Mouse (Mus musculus) lung, postnatal 0 days (tissue): Measurements from ENCODE around the gene Gys2. TPM values are rescaled to one million over a fixed set of nuclear protein-coding genes. Genes with fewer than 3 reads are reported as not detected.
A peak's percentile ranks its signal among the peaks of the same experiment; 100 is the strongest.

ENCODE experiments used
- ATAC-seq: fragments of 200-750 bp; cut with Nextera tagmentation; 2 replicates; pipeline ENCODE4 v1.8.0; 2017; ENCODE audit warnings: moderate library complexity
- DNase-seq: peaks from one replicate; pipeline ENCODE4 v3.0.0-alpha.2; 2016; ENCODE audit warnings: low spot score
- H3K27ac ChIP-seq: fragments of 300-500 bp; sonication (generic); 2 replicates; pipeline ENCODE4 v1.5.1; 2014; ENCODE audit warnings: antibody characterized with exemption, mild to moderate bottlenecking, low read length, mixed read lengths
- H3K27me3 ChIP-seq: fragments of 300-500 bp; sonication (generic); replicated peaks from 2 replicates; pipeline ENCODE4 v1.6.1; 2014; ENCODE audit warnings: low read length, mixed read lengths; ENCODE audit not compliant: insufficient read depth
- H3K36me3 ChIP-seq: fragments of 300-500 bp; sonication (generic); 2 replicates; pipeline ENCODE4 v1.6.1; 2014; ENCODE audit warnings: low read length, mixed read lengths; ENCODE audit not compliant: insufficient read depth
- H3K4me1 ChIP-seq: fragments of 300-500 bp; sonication (generic); 2 replicates; pipeline ENCODE4 v1.6.1; 2014; ENCODE audit warnings: antibody characterized with exemption, low read depth, low read length, mixed read lengths; ENCODE audit not compliant: insufficient read depth
- H3K4me2 ChIP-seq: fragments of 300-500 bp; sonication (generic); replicated peaks from 2 replicates; pipeline ENCODE4 v1.6.1; 2014; ENCODE audit warnings: low read depth, mild to moderate bottlenecking, low read length, moderate library complexity, mixed read lengths
- H3K4me3 ChIP-seq: fragments of 300-500 bp; sonication (generic); 2 replicates; pipeline ENCODE4 v1.5.1; 2014; ENCODE audit warnings: low read depth, low read length
- H3K9ac ChIP-seq: fragments of 300-500 bp; sonication (generic); replicated peaks from 2 replicates; pipeline ENCODE4 v1.6.1; 2014; ENCODE audit warnings: low read depth, mild to moderate bottlenecking
- H3K9me3 ChIP-seq: fragments of 300-500 bp; sonication (generic); 2 replicates; pipeline ENCODE4 v1.6.1; 2016; ENCODE audit warnings: low read length, mixed read lengths
- CTCF ChIP-seq: IDR thresholded peaks from 2 replicates; pipeline ENCODE4 v1.5.1; 2016; ENCODE audit warnings: antibody characterized with exemption, mild to moderate bottlenecking
- EP300 ChIP-seq: IDR thresholded peaks from 2 replicates; pipeline ENCODE4 v1.6.1; 2016; ENCODE audit warnings: antibody characterized with exemption, mild to moderate bottlenecking, control low read depth
- WGBS: fragments of 180-500 bp; shearing (Covaris S2); extraction: QIAGEN DNeasy Blood & Tissue Kit; methylation state at CpG from one replicate; pipeline ENCODE4 v1.1.7; 2014; 5-methylcytosine and 5-hydroxymethylcytosine counted together
- polyA plus RNA-seq: library from polyadenylated mRNA; unstranded; fragments of >200 nt; fragmentation: Nextera tagmentation; extraction: Ambion mirVana; gene quantifications from 2 replicates; pipeline ENCODE4 v1.2.1, GENCODE M21; 2015

Gys2 gene
- polyA plus RNA-seq, 1 experiment from 2014 or later = not detected

- no peak for ATAC-seq
- Histone ChIP-seq H3K9ac (no peak overlapping the region), H3K4me2 (no peak overlapping the region), H3K4me3 (no peak overlapping the region), H3K36me3 (no peaks in the 10 kb centered on the region; the same call in 1 of the 2 replicates), H3K27me3 (no peaks in the 10 kb centered on the region), H3K27ac (no peak overlapping the region), H3K4me1 (no peaks in the 10 kb centered on the region), H3K9me3 (no peaks in the 10 kb centered on the region)
- 88% methylated on average over 6 of the region's 6 CpGs for WGBS
- DNase-seq = no peak
- TF ChIP-seq CTCF (no peak), EP300 (no peak)
These were observed 77.2 kb downstream of the Gys2 start for GRCm38 (mm10) chr6:142395756-142396155.

- ATAC-seq (no peak), DNase-seq (no peak)
- H3K27me3 ChIP-seq = no peaks in the 10 kb centered on the region
- no peak overlapping the region for H3K9ac ChIP-seq
- no peak overlapping the region for H3K27ac ChIP-seq
- H3K4me1 ChIP-seq = no peaks in the 10 kb centered on the region
- no peaks in the 10 kb centered on the region for H3K9me3 ChIP-seq
- no peak overlapping the region for H3K4me2 ChIP-seq
- 79% methylated on average over 5 of the region's 5 CpGs for WGBS
- TF ChIP-seq EP300 (no peak), CTCF (no peak)
- H3K36me3 ChIP-seq = no peaks in the 10 kb centered on the region; the same call in 1 of the 2 replicates
- H3K4me3 ChIP-seq = no peak overlapping the region
These were observed 78.2 kb downstream of the Gys2 start for GRCm38 (mm10) chr6:142394669-142395068.

- Histone ChIP-seq H3K27ac (no peak overlapping the region), H3K4me2 (no peak overlapping the region), H3K9me3 (no peaks in the 10 kb centered on the region), H3K27me3 (no peaks in the 10 kb centered on the region), H3K4me3 (no peak overlapping the region), H3K36me3 (no peaks in the 10 kb centered on the region; the same call in 1 of the 2 replicates), H3K4me1 (peaks cover 3% of the 10 kb centered on the region; the same call in 1 of the 2 replicates), H3K9ac (no peak overlapping the region)
- WGBS = 88% methylated on average over 5 of the region's 5 CpGs
- DNase-seq (no peak), ATAC-seq (no peak)
- TF ChIP-seq EP300 = no peak
- no peak for TF ChIP-seq CTCF
These were observed 80.6 kb downstream of the Gys2 start for GRCm38 (mm10) chr6:142392312-142392711.

GRCm38 (mm10) chr6:142389101-142389500 lies 83.8 kb downstream of the Gys2 start:
- H3K4me3 ChIP-seq = no peak overlapping the region
- DNase-seq = no peak

GRCm38 (mm10) chr6:142387755-142388271 lies 85.1 kb downstream of the Gys2 start:
- Histone ChIP-seq H3K27me3 (no peaks in the 10 kb centered on the region), H3K27ac (no peak overlapping the region), H3K4me3 (peak overlapping the region; percentile 91), H3K4me2 (peak overlapping the region; percentile 96), H3K9ac (peak overlapping the region; percentile 89), H3K36me3 (no peaks in the 10 kb centered on the region), H3K9me3 (no peaks in the 10 kb centered on the region), H3K4me1 (peaks cover 3% of the 10 kb centered on the region; the same call in 1 of the 2 replicates)
- ATAC-seq (no peak), DNase-seq (no peak)
- no peak for TF ChIP-seq EP300
- TF ChIP-seq CTCF = no peak
- 13% methylated on average over 8 of the region's 8 CpGs for WGBS

More at GRCm38 (mm10) chr6:142389101-142389500, 83.8 kb downstream of the Gys2 start:
- Histone ChIP-seq H3K27ac (no peak overlapping the region), H3K9ac (no peak overlapping the region), H3K4me2 (no peak overlapping the region), H3K9me3 (no peaks in the 10 kb centered on the region), H3K36me3 (no peaks in the 10 kb centered on the region), H3K4me1 (peaks cover 3% of the 10 kb centered on the region; the same call in 1 of the 2 replicates), H3K27me3 (no peaks in the 10 kb centered on the region)
- WGBS = 64% methylated on average over 2 of the region's 2 CpGs
- no peak for ATAC-seq
- no peak for TF ChIP-seq EP300
- TF ChIP-seq CTCF = no peak

GRCm38 (mm10) chr6:142387011-142387754 lies 85.7 kb downstream of the Gys2 start, which contains the start of the genes Recql and Golt1b:
Gene Recql, minus strand, starts transcription at chr6:142387087.
Gene Golt1b, plus strand, starts transcription at chr6:142387221.
- H3K9me3 ChIP-seq = no peaks in the 10 kb centered on the region
- H3K27ac ChIP-seq = no peak within 1 kb of the TSS
- peak within 1 kb of the TSS; percentile 91 for H3K4me3 ChIP-seq
- H3K27me3 ChIP-seq = no peaks in the 10 kb centered on the region
- H3K36me3 ChIP-seq = no peaks in the 10 kb centered on the region
- H3K4me1 ChIP-seq = peaks cover 3% of the 10 kb centered on the region; the same call in 1 of the 2 replicates
- under 1% methylated on average over 75 of the region's 87 CpGs for WGBS
- peak; percentile 98 for DNase-seq
- ATAC-seq = peak; percentile 100
- TF ChIP-seq CTCF = no peak
- peak; percentile 12; the same call in 1 of the 2 replicates for TF ChIP-seq EP300
- peak within 1 kb of the TSS; percentile 89 for H3K9ac ChIP-seq
- H3K4me2 ChIP-seq = peak within 1 kb of the TSS; percentile 96
